Mouse (Mus musculus) hindlimb bud, embryonic 11.5 days (tissue): ENCODE measurements around the gene Gtf3c2.

Source experiments
- DNase-seq: peaks from one replicate; pipeline ENCODE4 v3.0.0-alpha.2; 2012; ENCODE audit warnings: low read depth, low spot score; ENCODE audit errors: extremely low spot score

Gene Gtf3c2

GRCm38 (mm10) chr5:31153516-31154151 is 26.3 kb downstream of the Gtf3c2 start:
- DNase-seq, result no peak

DNA sequence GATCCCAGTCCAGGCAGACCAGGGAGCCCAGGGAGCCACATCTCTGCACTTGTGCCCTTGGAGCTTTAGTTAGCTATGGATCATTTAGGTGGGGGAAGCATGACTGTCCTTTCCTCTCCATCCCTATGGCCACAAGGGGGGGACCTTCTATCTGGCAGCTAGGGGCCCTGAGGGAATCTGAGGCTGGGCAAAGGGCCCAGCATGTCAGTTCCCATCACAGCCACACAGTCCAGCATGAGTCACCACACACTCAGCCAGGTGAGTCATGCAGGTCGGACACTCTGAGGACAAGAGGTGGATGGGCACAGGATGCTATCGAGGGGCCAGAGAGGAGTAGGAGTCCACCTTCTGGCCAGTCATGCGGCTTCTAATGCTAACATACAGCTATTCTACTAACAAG is 28.2 kb downstream of the Gtf3c2 start:
- no peak for DNase-seq

DNA sequence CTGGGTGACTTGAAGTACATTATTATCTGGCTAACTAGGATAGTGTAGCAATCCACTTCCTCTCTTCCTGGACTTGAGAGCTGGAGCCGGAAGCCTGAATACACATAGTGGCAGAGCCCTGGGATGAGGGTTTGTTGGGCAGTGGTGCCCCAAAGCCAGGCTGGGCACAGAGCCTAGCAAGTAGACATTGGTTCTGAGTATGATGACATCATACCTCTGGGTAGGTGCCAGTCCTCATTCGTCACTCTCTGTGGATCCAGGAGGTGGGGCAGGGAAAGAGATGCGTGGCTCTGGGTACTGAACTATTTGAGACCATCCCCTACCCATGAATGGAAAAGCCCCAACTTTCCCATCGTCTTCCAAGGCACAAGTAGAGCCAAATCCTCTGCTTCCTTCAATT is 30.2 kb downstream of the Gtf3c2 start:
- DNase-seq, result no peak

DNA sequence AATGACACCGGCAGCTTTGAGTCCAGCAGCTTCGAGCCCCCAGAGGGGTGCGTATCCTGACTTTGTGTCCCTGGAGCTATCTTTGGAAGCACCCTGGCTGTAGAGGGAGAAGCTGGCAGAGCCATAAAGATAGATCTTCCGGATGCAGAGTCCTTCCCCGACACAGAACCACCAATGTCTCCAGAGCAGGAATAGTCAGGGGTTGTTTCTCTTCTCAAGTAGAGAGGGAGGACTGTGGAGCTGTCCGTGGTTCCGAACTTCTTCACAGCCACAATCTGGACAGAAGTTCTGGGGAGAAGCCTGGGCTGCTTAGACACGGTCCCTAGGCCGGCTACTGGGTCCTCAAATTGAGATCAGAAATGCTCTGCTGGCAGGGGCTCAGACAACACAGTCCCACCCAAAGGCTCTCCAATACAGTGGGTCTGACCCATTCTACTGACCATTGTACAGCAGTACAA is 40.9 kb downstream of the Gtf3c2 start:
- DNase-seq, result no peak

- DNase-seq, result no peak
Observed at GRCm38 (mm10) chr5:31138241-31138967, 41.5 kb downstream of the Gtf3c2 start, which contains the start of gene Ucn. TSS of gene Ucn (minus strand) at chr5:31138829.

GRCm38 (mm10) chr5:31137658-31138057 is 42.3 kb downstream of the Gtf3c2 start:
- no peak for DNase-seq

- no peak for DNase-seq
Observed at GRCm38 (mm10) chr5:31136730-31137424, 43.1 kb downstream of the Gtf3c2 start.

DNA sequence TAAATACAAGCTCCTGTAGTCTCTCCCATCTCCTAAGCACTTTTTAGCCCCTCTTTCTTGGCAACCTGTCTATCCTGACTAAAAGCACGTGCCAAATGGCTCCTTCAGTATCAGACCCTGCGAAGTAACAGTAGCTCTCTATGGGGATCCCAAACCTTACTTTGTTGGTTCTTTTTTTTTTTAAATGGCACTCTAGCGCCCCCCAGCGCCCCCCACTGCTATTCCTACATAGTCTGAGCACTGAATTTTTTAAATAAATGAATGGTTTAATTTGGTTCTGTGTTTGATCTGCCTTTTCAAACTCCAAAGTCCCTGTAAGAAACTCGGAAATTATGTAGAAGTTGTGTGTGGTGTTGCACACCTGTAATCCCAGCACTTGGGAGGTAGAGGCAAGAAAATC is 53.9 kb downstream of the Gtf3c2 start:
- no peak for DNase-seq

DNA sequence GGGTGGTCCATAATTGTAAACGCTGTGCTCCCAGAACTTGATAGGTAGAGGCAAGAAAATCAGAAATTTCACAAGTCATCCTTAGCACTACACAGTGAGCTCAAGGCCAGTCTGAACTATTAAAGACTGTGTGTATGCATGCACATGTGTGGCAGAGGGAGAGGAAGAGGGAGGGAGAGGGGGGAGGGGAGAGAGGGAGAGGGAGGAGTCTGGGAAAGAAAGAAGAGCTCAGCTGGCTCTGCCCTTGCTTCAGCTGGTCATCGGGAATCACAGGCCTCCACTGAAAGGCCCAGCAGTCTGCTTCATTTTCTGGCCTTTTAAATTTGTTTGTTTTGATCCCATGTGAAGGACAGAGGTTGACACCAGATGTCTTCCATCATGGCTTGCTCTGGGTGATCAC is 56.5 kb downstream of the Gtf3c2 start:
- DNase-seq, result no peak

DNA sequence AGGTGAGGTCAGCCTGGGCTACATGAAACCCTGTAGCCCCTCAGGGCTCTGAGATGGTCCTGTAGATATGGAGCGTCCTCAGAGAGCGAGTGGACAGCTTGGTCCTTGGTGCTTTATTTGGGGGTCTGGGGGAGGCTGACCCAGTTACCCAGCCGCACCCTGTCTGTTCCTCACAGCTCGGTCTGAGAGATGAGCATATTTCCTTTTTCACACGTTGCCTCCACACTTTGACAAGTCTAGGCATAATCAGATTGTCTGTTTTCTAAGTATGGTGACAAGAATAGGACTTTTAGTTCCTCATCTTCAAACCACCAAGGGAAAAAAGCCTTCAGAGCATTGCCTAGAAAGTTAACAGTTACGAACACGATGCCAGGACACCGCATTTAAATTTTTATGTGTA is 58.8 kb downstream of the Gtf3c2 start:
- no peak for DNase-seq

DNA sequence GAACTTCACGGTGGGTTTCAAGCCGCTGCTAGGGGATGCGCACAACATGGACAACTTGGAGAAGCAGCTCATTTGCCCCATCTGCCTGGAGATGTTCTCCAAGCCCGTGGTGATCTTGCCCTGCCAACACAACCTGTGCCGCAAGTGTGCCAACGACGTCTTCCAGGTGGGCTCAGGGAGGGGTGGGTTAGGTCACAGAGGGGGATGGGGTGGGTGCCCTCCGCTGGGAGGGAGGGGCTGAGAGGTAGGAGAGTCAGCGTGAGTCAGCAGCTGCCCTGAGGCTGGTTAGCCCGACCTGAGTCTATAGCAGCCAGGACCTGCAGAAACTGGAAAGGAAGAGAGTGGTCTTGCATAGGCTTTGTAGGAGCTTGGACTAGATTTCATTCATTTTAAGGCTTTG is 63.0 kb downstream of the Gtf3c2 start:
- no peak for DNase-seq

DNA sequence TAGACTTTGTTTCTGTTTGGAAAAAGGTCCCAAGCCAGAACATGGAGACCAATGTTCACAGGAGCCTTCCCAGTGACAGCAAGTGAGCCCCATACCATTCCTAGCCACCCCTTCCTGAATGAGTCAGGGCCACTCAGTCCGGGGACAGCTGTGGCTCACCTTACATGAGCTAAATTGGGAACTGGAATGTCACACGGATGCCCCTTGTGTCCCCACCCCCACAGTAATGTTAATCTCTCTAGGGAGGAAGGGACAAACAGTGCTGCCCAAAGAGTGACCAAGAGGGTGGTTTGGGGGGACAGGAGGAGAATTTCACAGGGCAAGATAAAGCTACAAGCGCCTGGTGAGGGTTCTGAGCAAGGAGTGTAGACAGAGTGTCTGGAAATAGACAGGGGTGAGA is 63.6 kb downstream of the Gtf3c2 start, which contains the start of gene Trim54:
Gene Trim54, plus strand, starts transcription at position 359 of the 400 bp plus-strand sequence.
- no peak for DNase-seq

GRCm38 (mm10) chr5:31110781-31111180 is 69.2 kb downstream of the Gtf3c2 start:
- DNase-seq, result no peak

DNA sequence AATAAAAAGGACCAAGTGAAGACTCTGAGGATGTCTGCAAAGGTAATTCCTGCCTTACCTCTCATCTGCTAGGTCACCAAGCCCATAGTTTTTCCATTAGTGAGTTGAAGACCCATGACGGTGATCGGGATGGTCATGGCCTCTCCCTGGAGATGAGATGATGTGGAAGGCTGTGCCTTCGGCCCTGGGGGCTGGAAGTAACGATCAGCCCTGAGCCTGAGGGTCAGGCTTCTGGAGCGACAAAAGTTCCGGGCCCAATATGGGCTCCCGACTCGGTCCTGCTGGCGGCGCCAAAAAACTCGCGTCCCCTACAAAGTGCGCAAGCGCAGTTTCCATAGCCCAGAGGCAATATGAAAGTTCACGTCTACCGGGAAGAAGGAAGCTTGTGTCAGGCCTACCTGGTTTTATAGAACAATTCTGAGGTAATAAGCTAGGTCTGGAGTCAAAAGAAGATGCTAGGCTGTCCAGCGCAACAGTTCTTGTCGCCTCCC is 71.9 kb downstream of the Gtf3c2 start, which contains the start of gene Slc30a3:
Gene Slc30a3, minus strand, starts transcription at position 238 of the 491 bp plus-strand sequence.
- DNase-seq, result no peak
